Mouse (Mus musculus): ENCODE data around the gene Ctse. TPM values are rescaled to one million over a fixed set of nuclear protein-coding genes. Genes with fewer than 3 reads are reported as not detected.

The Ctse gene
- polyA plus RNA-seq, 1 experiment from 2014 or later: 25.2 TPM

GRCm38 (mm10) chr1:131699642-131700041, 61.5 kb downstream of the Ctse start:
- no peaks in the 10 kb centered on the region for H3K9me3 ChIP-seq (replicated peaks)
- ATAC-seq (ENCODE audit: insufficient read depth): no peak
- no peak overlapping the region for H3K27ac ChIP-seq (replicated peaks)
- no peak overlapping the region for H3K9ac ChIP-seq
- 25% methylated on average over 4 of the region's 4 CpGs for WGBS (ENCODE audit: insufficient replicate concordance)
- no peak overlapping the region for H3K4me2 ChIP-seq
- H3K4me1 ChIP-seq (replicated peaks): no peaks in the 10 kb centered on the region
- H3K27me3 ChIP-seq: no peaks in the 10 kb centered on the region
- no peaks in the 10 kb centered on the region for H3K36me3 ChIP-seq (replicated peaks)
- H3K4me3 ChIP-seq (replicated peaks): no peak overlapping the region

GRCm38 (mm10) chr1:131700447-131700846, 62.3 kb downstream of the Ctse start:
- no peak overlapping the region for H3K4me2 ChIP-seq
- H3K4me3 ChIP-seq (replicated peaks): no peak overlapping the region
- ATAC-seq (ENCODE audit: insufficient read depth): no peak
- WGBS (ENCODE audit: insufficient replicate concordance): 40% methylated on average over 5 of the region's 5 CpGs
- H3K4me1 ChIP-seq (replicated peaks): no peaks in the 10 kb centered on the region
- no peak overlapping the region for H3K9ac ChIP-seq
- H3K27me3 ChIP-seq: no peaks in the 10 kb centered on the region
- H3K9me3 ChIP-seq (replicated peaks): no peaks in the 10 kb centered on the region
- H3K36me3 ChIP-seq (replicated peaks): no peaks in the 10 kb centered on the region
- no peak overlapping the region for H3K27ac ChIP-seq (replicated peaks)

GRCm38 (mm10) chr1:131701391-131701790, 63.3 kb downstream of the Ctse start:
- H3K36me3 ChIP-seq (replicated peaks): no peaks in the 10 kb centered on the region
- no peaks in the 10 kb centered on the region for H3K9me3 ChIP-seq (replicated peaks)
- WGBS (ENCODE audit: insufficient replicate concordance): 59% methylated on average over 5 of the region's 5 CpGs
- H3K4me1 ChIP-seq (replicated peaks): no peaks in the 10 kb centered on the region
- no peak overlapping the region for H3K4me2 ChIP-seq
- ATAC-seq (ENCODE audit: insufficient read depth): no peak
- no peaks in the 10 kb centered on the region for H3K27me3 ChIP-seq
- H3K27ac ChIP-seq (replicated peaks): no peak overlapping the region
- H3K9ac ChIP-seq: no peak overlapping the region
- no peak overlapping the region for H3K4me3 ChIP-seq (replicated peaks)

- ATAC-seq (ENCODE audit: insufficient read depth): no peak
- 35% methylated on average over 8 of the region's 8 CpGs for WGBS (ENCODE audit: insufficient replicate concordance)
- no peaks in the 10 kb centered on the region for H3K27me3 ChIP-seq
- H3K4me3 ChIP-seq (replicated peaks): no peak overlapping the region
- H3K4me2 ChIP-seq: no peak overlapping the region
- H3K9me3 ChIP-seq (replicated peaks): no peaks in the 10 kb centered on the region
- H3K27ac ChIP-seq (replicated peaks): no peak overlapping the region
- H3K36me3 ChIP-seq (replicated peaks): no peaks in the 10 kb centered on the region
- H3K4me1 ChIP-seq (replicated peaks): no peaks in the 10 kb centered on the region
- no peak overlapping the region for H3K9ac ChIP-seq
Measured at GRCm38 (mm10) chr1:131702094-131702766, 64.1 kb downstream of the Ctse start.

- H3K9ac ChIP-seq: no peak overlapping the region
- no peaks in the 10 kb centered on the region for H3K36me3 ChIP-seq (replicated peaks)
- no peak for ATAC-seq (ENCODE audit: insufficient read depth)
- H3K27me3 ChIP-seq: no peaks in the 10 kb centered on the region
- H3K9me3 ChIP-seq (replicated peaks): no peaks in the 10 kb centered on the region
- no peaks in the 10 kb centered on the region for H3K4me1 ChIP-seq (replicated peaks)
- no peak overlapping the region for H3K4me3 ChIP-seq (replicated peaks)
- no peak overlapping the region for H3K4me2 ChIP-seq
- WGBS (ENCODE audit: insufficient replicate concordance): 73% methylated on average over 2 of the region's 2 CpGs
- H3K27ac ChIP-seq (replicated peaks): no peak overlapping the region
Measured at GRCm38 (mm10) chr1:131703482-131703881, 65.4 kb downstream of the Ctse start.

- 17% methylated on average over 4 of the region's 4 CpGs for WGBS (ENCODE audit: insufficient replicate concordance)
- H3K27me3 ChIP-seq: no peaks in the 10 kb centered on the region
- H3K4me3 ChIP-seq (replicated peaks): no peak overlapping the region
- H3K4me2 ChIP-seq: no peak overlapping the region
- H3K9me3 ChIP-seq (replicated peaks): no peaks in the 10 kb centered on the region
- no peak overlapping the region for H3K9ac ChIP-seq
- no peaks in the 10 kb centered on the region for H3K36me3 ChIP-seq (replicated peaks)
- ATAC-seq (ENCODE audit: insufficient read depth): no peak
- H3K27ac ChIP-seq (replicated peaks): no peak overlapping the region
- no peaks in the 10 kb centered on the region for H3K4me1 ChIP-seq (replicated peaks)
Measured at GRCm38 (mm10) chr1:131708338-131708737, 70.2 kb downstream of the Ctse start.

- H3K4me2 ChIP-seq: no peak overlapping the region
- H3K4me1 ChIP-seq (replicated peaks): no peaks in the 10 kb centered on the region
- H3K27ac ChIP-seq (replicated peaks): no peak overlapping the region
- H3K27me3 ChIP-seq: no peaks in the 10 kb centered on the region
- H3K36me3 ChIP-seq (replicated peaks): no peaks in the 10 kb centered on the region
- no peaks in the 10 kb centered on the region for H3K9me3 ChIP-seq (replicated peaks)
- H3K9ac ChIP-seq: no peak overlapping the region
- 72% methylated on average over 10 of the region's 10 CpGs for WGBS (ENCODE audit: insufficient replicate concordance)
- no peak overlapping the region for H3K4me3 ChIP-seq (replicated peaks)
- no peak for ATAC-seq (ENCODE audit: insufficient read depth)
Measured at GRCm38 (mm10) chr1:131711518-131711917, 73.4 kb downstream of the Ctse start.

- no peak overlapping the region for H3K27ac ChIP-seq (replicated peaks)
- no peak overlapping the region for H3K4me2 ChIP-seq
- 22% methylated on average over 2 of the region's 2 CpGs for WGBS (ENCODE audit: insufficient replicate concordance)
- no peak overlapping the region for H3K4me3 ChIP-seq (replicated peaks)
- no peaks in the 10 kb centered on the region for H3K4me1 ChIP-seq (replicated peaks)
- H3K36me3 ChIP-seq (replicated peaks): no peaks in the 10 kb centered on the region
- H3K9me3 ChIP-seq (replicated peaks): no peaks in the 10 kb centered on the region
- no peak overlapping the region for H3K9ac ChIP-seq
- H3K27me3 ChIP-seq: no peaks in the 10 kb centered on the region
- no peak for ATAC-seq (ENCODE audit: insufficient read depth)
Measured at GRCm38 (mm10) chr1:131712386-131712785, 74.3 kb downstream of the Ctse start.

- WGBS (ENCODE audit: insufficient replicate concordance): 60% methylated on average over 20 of the region's 20 CpGs
- H3K27ac ChIP-seq (replicated peaks): no peak overlapping the region
- H3K4me2 ChIP-seq: no peak overlapping the region
- H3K4me3 ChIP-seq (replicated peaks): no peak overlapping the region
- H3K36me3 ChIP-seq (replicated peaks): no peaks in the 10 kb centered on the region
- H3K4me1 ChIP-seq (replicated peaks): no peaks in the 10 kb centered on the region
- no peak overlapping the region for H3K9ac ChIP-seq
- no peaks in the 10 kb centered on the region for H3K9me3 ChIP-seq (replicated peaks)
- H3K27me3 ChIP-seq: no peaks in the 10 kb centered on the region
- ATAC-seq (ENCODE audit: insufficient read depth): no peak
Measured at GRCm38 (mm10) chr1:131714388-131715337, 76.6 kb downstream of the Ctse start.

- WGBS (ENCODE audit: insufficient replicate concordance): 60% methylated on average over 16 of the region's 16 CpGs
- no peaks in the 10 kb centered on the region for H3K27me3 ChIP-seq
- no peaks in the 10 kb centered on the region for H3K4me1 ChIP-seq (replicated peaks)
- H3K4me3 ChIP-seq (replicated peaks): no peak overlapping the region
- no peaks in the 10 kb centered on the region for H3K36me3 ChIP-seq (replicated peaks)
- no peak overlapping the region for H3K9ac ChIP-seq
- no peaks in the 10 kb centered on the region for H3K9me3 ChIP-seq (replicated peaks)
- ATAC-seq (ENCODE audit: insufficient read depth): no peak
- no peak overlapping the region for H3K4me2 ChIP-seq
- no peak overlapping the region for H3K27ac ChIP-seq (replicated peaks)
Measured at GRCm38 (mm10) chr1:131718952-131719694, 81.0 kb downstream of the Ctse start.

- Histone ChIP-seq H3K27me3 (no peaks in the 10 kb centered on the region), H3K27ac (replicated peaks) (no peak overlapping the region), H3K4me1 (replicated peaks) (no peaks in the 10 kb centered on the region), H3K4me3 (replicated peaks) (no peak overlapping the region), H3K9ac (no peak overlapping the region), H3K36me3 (replicated peaks) (no peaks in the 10 kb centered on the region), H3K9me3 (replicated peaks) (no peaks in the 10 kb centered on the region), H3K4me2 (no peak overlapping the region)
- WGBS (ENCODE audit: insufficient replicate concordance): 56% methylated on average over 3 of the region's 3 CpGs
- no peak for ATAC-seq (ENCODE audit: insufficient read depth)
Measured at GRCm38 (mm10) chr1:131721989-131722388, 83.9 kb downstream of the Ctse start.

Data from liver, embryonic 15.5 days (tissue).